Mouse (Mus musculus): ENCODE measurements around the gene Scaf1.
A peak's percentile ranks its signal among the peaks of the same experiment; 100 is the strongest.

Gene Scaf1

GRCm38 (mm10) chr7:44983944-44984832 is 32.0 kb downstream of the Scaf1 start:
- DNase-seq = no peak

GRCm38 (mm10) chr7:44983085-44983484 is 33.1 kb downstream of the Scaf1 start:
- peak; percentile 93 for DNase-seq

GRCm38 (mm10) chr7:44981539-44981938 is 34.6 kb downstream of the Scaf1 start:
- no peak for DNase-seq

GRCm38 (mm10) chr7:44978300-44978699 is 37.9 kb downstream of the Scaf1 start:
- no peak for DNase-seq

- DNase-seq = no peak
Observed at GRCm38 (mm10) chr7:44975117-44975419, 41.1 kb downstream of the Scaf1 start.

GRCm38 (mm10) chr7:44974383-44975116 is 41.6 kb downstream of the Scaf1 start, which contains the start of gene Cpt1c:
Gene Cpt1c, minus strand, starts transcription at chr7:44974851.
- DNase-seq = peak; percentile 73

- no peak for DNase-seq
Observed at GRCm38 (mm10) chr7:44973415-44974130, 42.6 kb downstream of the Scaf1 start.

GRCm38 (mm10) chr7:44971142-44971541 is 45.0 kb downstream of the Scaf1 start:
- DNase-seq = no peak

GRCm38 (mm10) chr7:44970231-44970691 is 45.9 kb downstream of the Scaf1 start:
- peak; percentile 91 for DNase-seq

- no peak for DNase-seq
Observed at GRCm38 (mm10) chr7:44966638-44967037, 49.5 kb downstream of the Scaf1 start.

- no peak for DNase-seq
Observed at GRCm38 (mm10) chr7:44965975-44966374, 50.2 kb downstream of the Scaf1 start.

GRCm38 (mm10) chr7:44964990-44965389 is 51.2 kb downstream of the Scaf1 start:
- no peak for DNase-seq

GRCm38 (mm10) chr7:44962831-44963230 is 53.3 kb downstream of the Scaf1 start:
- DNase-seq = no peak

GRCm38 (mm10) chr7:44962337-44962736 is 53.8 kb downstream of the Scaf1 start:
- no peak for DNase-seq

- DNase-seq = no peak
Observed at GRCm38 (mm10) chr7:44960512-44960910, 55.7 kb downstream of the Scaf1 start.

- no peak for DNase-seq
Observed at GRCm38 (mm10) chr7:44959874-44960511, 56.2 kb downstream of the Scaf1 start.

GRCm38 (mm10) chr7:44959281-44959680 is 56.9 kb downstream of the Scaf1 start:
- no peak for DNase-seq

- peak; percentile 66 for DNase-seq
Observed at GRCm38 (mm10) chr7:44958208-44958607, 58.0 kb downstream of the Scaf1 start.

- no peak for DNase-seq
Observed at GRCm38 (mm10) chr7:44957183-44957835, 58.9 kb downstream of the Scaf1 start.

- no peak for DNase-seq
Observed at GRCm38 (mm10) chr7:44956266-44956665, 59.9 kb downstream of the Scaf1 start.

- no peak for DNase-seq
Observed at GRCm38 (mm10) chr7:44955628-44956027, 60.5 kb downstream of the Scaf1 start.

Data from kidney, adult 9 months (tissue).